Mouse (Mus musculus) hindbrain, embryonic 15.5 days (tissue): ENCODE results near the gene Gm26566. TPM values are rescaled to one million over a fixed set of nuclear protein-coding genes. Genes with fewer than 3 reads are reported as not detected.

Experiments
- ATAC-seq: fragments of 200-750 bp; cut with Nextera tagmentation; 2 replicates; pipeline ENCODE4 v1.8.0; 2017; ENCODE audit warnings: low read depth, moderate number of reproducible peaks, moderate TSS enrichment; ENCODE audit not compliant: low FRiP score
- H3K27ac ChIP-seq: fragments of 300-500 bp; sonication (generic); replicated peaks from 2 replicates; pipeline ENCODE4 v1.5.1; 2015; ENCODE audit warnings: mild to moderate bottlenecking, inconsistent platforms
- H3K27me3 ChIP-seq: fragments of 300-500 bp; sonication (generic); 2 replicates; pipeline ENCODE4 v1.6.1; 2015; ENCODE audit warnings: control low read depth, inconsistent platforms
- H3K36me3 ChIP-seq: fragments of 300-500 bp; sonication (generic); 2 replicates; pipeline ENCODE4 v1.6.1; 2015; ENCODE audit warnings: control low read depth, inconsistent platforms
- H3K4me1 ChIP-seq: fragments of 300-500 bp; sonication (generic); replicated peaks from 2 replicates; pipeline ENCODE4 v1.6.1; 2015; ENCODE audit warnings: control low read depth, inconsistent platforms
- H3K4me2 ChIP-seq: fragments of 300-500 bp; sonication (generic); 2 replicates; pipeline ENCODE4 v1.6.1; 2015; ENCODE audit warnings: moderate library complexity, mild to moderate bottlenecking, inconsistent platforms
- H3K4me3 ChIP-seq: fragments of 300-500 bp; sonication (generic); 2 replicates; pipeline ENCODE4 v1.5.1; 2015; ENCODE audit warnings: mild to moderate bottlenecking, inconsistent platforms
- H3K9ac ChIP-seq: fragments of 300-500 bp; sonication (generic); 2 replicates; pipeline ENCODE4 v1.6.1; 2015; ENCODE audit warnings: inconsistent platforms
- H3K9me3 ChIP-seq: fragments of 300-500 bp; sonication (generic); 2 replicates; pipeline ENCODE4 v1.6.1; 2016; ENCODE audit warnings: control low read depth, inconsistent platforms
- WGBS: fragments of 180-500 bp; shearing (Covaris S2); methylation state at CpG from one replicate; pipeline ENCODE4 v1.1.7; 2015; 5-methylcytosine and 5-hydroxymethylcytosine counted together
- polyA plus RNA-seq: library from polyadenylated mRNA; unstranded; fragments of >200 nt; fragmentation: Nextera tagmentation; extraction: Ambion mirVana; gene quantifications from 2 replicates; pipeline ENCODE4 v1.2.1, GENCODE M21; 2015

Gene Gm26566
- 1.2 and 1.8 TPM in 2 replicates for polyA plus RNA-seq

- peak within 1 kb of the TSS; percentile 96 for H3K27ac ChIP-seq
- no peaks in the 10 kb centered on the region for H3K27me3 ChIP-seq
- peaks cover 34% of the 10 kb centered on the region for H3K4me1 ChIP-seq
- H3K4me2 ChIP-seq = peak within 1 kb of the TSS; percentile 77
- H3K9ac ChIP-seq = peak within 1 kb of the TSS; percentile 96
- under 1% methylated on average over 82 of the region's 82 CpGs for WGBS
- peaks cover 7% of the 10 kb centered on the region; the same call in 1 of the 2 replicates for H3K36me3 ChIP-seq
- H3K4me3 ChIP-seq = peak within 1 kb of the TSS; percentile 80
- peak; percentile 98 for ATAC-seq
- no peaks in the 10 kb centered on the region for H3K9me3 ChIP-seq
Observed at GRCm38 (mm10) chr4:88721791-88722721, at the start of gene Gm26566, which contains the start of gene Klhl9. Gene Gm26566 (plus strand): TSS chr4:88721805. Gene Klhl9 (minus strand): TSS chr4:88722465.

DNA sequence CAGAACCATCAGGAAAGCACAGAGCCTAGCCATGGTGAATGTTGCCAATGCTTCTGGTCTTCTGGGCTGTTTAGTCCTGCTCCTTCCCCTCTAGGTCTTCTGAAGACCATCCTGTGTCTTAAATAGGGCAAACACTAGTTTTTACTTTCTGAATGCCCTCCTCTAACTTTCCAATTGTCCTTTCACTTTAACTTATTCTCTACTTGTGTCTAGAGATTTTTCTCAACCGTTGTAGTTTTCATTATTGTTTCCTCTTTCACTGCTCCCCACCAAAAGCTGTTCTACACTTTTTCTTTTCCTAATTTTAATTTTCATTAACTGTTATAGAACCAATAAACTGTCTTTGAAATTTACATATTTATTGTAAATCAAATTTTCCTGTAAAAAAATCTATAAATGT lies 44.8 kb upstream of the Gm26566 start, which contains the start of gene Ifna16:
TSS of gene Ifna16 (minus strand) at position 101 of the 400 bp plus-strand sequence.
- H3K9me3 ChIP-seq = no peaks in the 10 kb centered on the region
- no peak within 1 kb of the TSS for H3K4me3 ChIP-seq
- WGBS = 82% methylated on average over 1 of the region's 1 CpGs
- H3K4me1 ChIP-seq = no peaks in the 10 kb centered on the region
- no peaks in the 10 kb centered on the region for H3K27me3 ChIP-seq
- no peak within 1 kb of the TSS for H3K9ac ChIP-seq
- no peak for ATAC-seq
- no peak within 1 kb of the TSS for H3K27ac ChIP-seq
- H3K4me2 ChIP-seq = no peak within 1 kb of the TSS
- H3K36me3 ChIP-seq = no peaks in the 10 kb centered on the region

DNA sequence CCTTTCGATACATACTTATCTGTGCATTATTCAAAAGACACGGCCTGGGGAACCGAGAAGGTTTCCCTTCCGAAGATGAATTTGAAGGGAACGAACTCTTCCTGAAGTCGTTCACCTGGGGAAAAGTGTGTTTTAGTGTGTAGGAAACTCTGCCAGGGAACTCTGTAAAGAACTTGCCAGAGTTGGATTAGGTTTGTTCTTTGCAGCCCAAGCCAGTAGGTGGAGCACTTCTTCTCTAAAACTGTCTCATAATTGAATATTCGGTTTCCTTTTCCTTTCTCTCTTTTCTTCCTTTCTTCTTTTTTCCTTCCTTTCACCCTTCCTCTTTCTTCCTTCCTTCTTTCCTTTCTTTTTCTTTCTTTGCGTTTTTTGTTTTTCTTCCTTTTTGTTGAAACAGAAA lies 41.2 kb upstream of the Gm26566 start:
- Histone ChIP-seq H3K27me3 (no peaks in the 10 kb centered on the region), H3K4me2 (no peak overlapping the region), H3K27ac (no peak overlapping the region), H3K4me1 (no peaks in the 10 kb centered on the region), H3K4me3 (no peak overlapping the region), H3K9ac (no peak overlapping the region), H3K9me3 (no peaks in the 10 kb centered on the region), H3K36me3 (no peaks in the 10 kb centered on the region)
- WGBS = 51% methylated on average over 8 of the region's 8 CpGs
- ATAC-seq = no peak

DNA sequence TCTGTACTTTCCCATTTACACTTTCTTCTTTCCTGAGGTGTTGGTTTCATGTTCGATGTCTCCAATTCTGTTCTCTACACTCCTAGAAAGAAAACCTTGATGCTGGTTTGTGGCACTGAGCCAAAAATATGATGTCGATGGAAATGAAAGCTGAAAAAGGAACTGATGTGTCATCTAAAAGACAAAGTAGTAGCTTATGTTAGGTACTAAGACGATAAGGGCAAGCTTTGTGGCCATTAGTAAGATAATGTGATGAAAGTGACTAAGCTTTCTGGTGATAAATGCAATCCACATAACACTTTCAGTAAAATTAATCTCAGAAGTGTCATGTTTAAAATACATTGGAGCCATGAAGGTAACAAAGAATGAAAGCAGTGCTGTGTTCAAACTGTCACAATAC lies 40.3 kb upstream of the Gm26566 start:
- Histone ChIP-seq H3K9me3 (no peaks in the 10 kb centered on the region), H3K4me3 (no peak overlapping the region), H3K27ac (no peak overlapping the region), H3K4me1 (no peaks in the 10 kb centered on the region), H3K36me3 (no peaks in the 10 kb centered on the region), H3K9ac (no peak overlapping the region), H3K27me3 (no peaks in the 10 kb centered on the region), H3K4me2 (no peak overlapping the region)
- WGBS = 77% methylated on average over 3 of the region's 3 CpGs
- no peak for ATAC-seq

- Histone ChIP-seq H3K9ac (no peak within 1 kb of the TSS), H3K4me3 (no peak within 1 kb of the TSS), H3K9me3 (no peaks in the 10 kb centered on the region), H3K4me2 (no peak within 1 kb of the TSS), H3K36me3 (no peaks in the 10 kb centered on the region), H3K4me1 (no peaks in the 10 kb centered on the region), H3K27ac (no peak within 1 kb of the TSS), H3K27me3 (no peaks in the 10 kb centered on the region)
- 76% methylated on average over 1 of the region's 1 CpGs for WGBS
- ATAC-seq = no peak
Observed at GRCm38 (mm10) chr4:88683812-88684211, 37.8 kb upstream of the Gm26566 start, which contains the start of gene Ifna2. Gene Ifna2 (minus strand): TSS chr4:88683912.

DNA sequence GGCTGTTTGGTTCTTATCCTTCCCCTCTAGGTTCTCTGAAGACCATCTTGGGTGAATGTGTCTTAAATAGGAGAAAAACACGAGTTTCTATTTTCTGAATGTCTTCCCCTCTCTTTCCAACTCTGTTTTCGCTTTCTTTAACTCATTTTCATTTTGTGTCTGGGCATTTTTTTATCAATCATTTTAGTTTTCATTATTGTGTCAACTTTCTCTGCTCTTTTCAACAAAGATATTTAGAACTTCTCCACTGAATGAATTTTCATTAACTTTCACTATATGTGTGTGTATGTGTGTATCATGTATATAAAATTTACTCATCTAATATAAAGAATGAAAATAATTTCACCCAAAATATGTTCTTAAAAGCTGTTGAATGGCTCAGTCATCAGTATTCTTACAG lies 30.3 kb upstream of the Gm26566 start, which contains the start of gene Ifnab:
TSS of gene Ifnab (minus strand) at position 101 of the 400 bp plus-strand sequence.
- Histone ChIP-seq H3K4me2 (no peak within 1 kb of the TSS), H3K9me3 (no peaks in the 10 kb centered on the region), H3K36me3 (no peaks in the 10 kb centered on the region), H3K27ac (no peak within 1 kb of the TSS), H3K4me3 (no peak within 1 kb of the TSS), H3K27me3 (no peaks in the 10 kb centered on the region), H3K4me1 (no peaks in the 10 kb centered on the region), H3K9ac (no peak within 1 kb of the TSS)
- WGBS = 77% methylated on average over 2 of the region's 2 CpGs
- ATAC-seq = no peak

GRCm38 (mm10) chr4:88692537-88692936 lies 29.1 kb upstream of the Gm26566 start:
- ATAC-seq = no peak
- no peak overlapping the region for H3K4me2 ChIP-seq
- H3K27me3 ChIP-seq = no peaks in the 10 kb centered on the region
- no peaks in the 10 kb centered on the region for H3K4me1 ChIP-seq
- H3K9ac ChIP-seq = no peak overlapping the region
- WGBS = 91% methylated on average over 1 of the region's 1 CpGs
- H3K36me3 ChIP-seq = no peaks in the 10 kb centered on the region
- no peak overlapping the region for H3K4me3 ChIP-seq
- H3K9me3 ChIP-seq = no peaks in the 10 kb centered on the region
- H3K27ac ChIP-seq = no peak overlapping the region

DNA sequence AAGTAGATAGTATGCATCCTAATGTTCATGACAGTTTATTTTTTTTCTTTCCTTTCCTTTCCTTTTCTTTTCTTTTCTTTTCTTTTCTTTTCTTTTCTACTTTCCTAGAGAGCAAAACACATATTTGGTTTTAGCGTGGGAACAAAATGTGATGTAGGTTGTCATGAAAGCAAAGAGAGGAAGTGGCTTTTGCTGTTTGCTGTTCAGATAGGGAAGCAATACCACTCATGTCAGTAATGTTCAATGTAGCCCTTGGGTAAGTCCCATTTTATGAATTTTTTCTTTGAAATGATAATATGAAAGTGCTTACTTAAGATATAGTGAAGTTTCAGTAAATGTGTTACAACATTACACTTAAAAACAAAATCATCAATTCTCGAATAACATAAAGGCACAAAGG lies 28.2 kb upstream of the Gm26566 start:
- no peaks in the 10 kb centered on the region for H3K4me1 ChIP-seq
- ATAC-seq = no peak
- H3K36me3 ChIP-seq = no peaks in the 10 kb centered on the region
- no peaks in the 10 kb centered on the region for H3K27me3 ChIP-seq
- no peak overlapping the region for H3K9ac ChIP-seq
- no peak overlapping the region for H3K4me3 ChIP-seq
- H3K27ac ChIP-seq = no peak overlapping the region
- H3K9me3 ChIP-seq = no peaks in the 10 kb centered on the region
- 91% methylated on average over 2 of the region's 2 CpGs for WGBS
- no peak overlapping the region for H3K4me2 ChIP-seq

GRCm38 (mm10) chr4:88696237-88696884 lies 25.2 kb upstream of the Gm26566 start:
- WGBS = 25% methylated on average over 3 of the region's 3 CpGs

DNA sequence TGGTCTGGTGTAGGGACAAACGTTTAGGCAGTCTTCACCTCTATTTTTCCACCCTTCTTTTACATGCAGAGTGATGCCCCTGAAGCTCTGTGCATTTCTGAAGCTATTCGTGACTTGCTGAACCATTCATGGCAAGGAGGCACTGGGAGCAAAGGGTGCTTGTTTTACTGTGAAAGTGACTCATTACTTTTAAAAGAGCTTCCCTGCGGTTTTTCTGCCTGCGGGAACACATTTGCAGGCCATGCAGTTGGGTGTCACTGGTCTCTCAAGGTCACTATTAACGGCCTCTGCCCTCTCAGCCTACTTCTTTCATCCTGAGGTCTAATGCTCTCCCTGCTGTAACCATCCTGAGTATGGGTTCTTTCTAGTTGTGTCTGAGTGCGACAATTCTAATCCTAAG lies 24.5 kb upstream of the Gm26566 start:
- H3K4me1 ChIP-seq = no peaks in the 10 kb centered on the region
- no peak overlapping the region for H3K4me2 ChIP-seq
- H3K36me3 ChIP-seq = no peaks in the 10 kb centered on the region
- H3K9me3 ChIP-seq = no peaks in the 10 kb centered on the region
- no peak overlapping the region for H3K9ac ChIP-seq
- H3K27me3 ChIP-seq = no peaks in the 10 kb centered on the region
- WGBS = 65% methylated on average over 6 of the region's 6 CpGs
- no peak overlapping the region for H3K4me3 ChIP-seq
- no peak overlapping the region for H3K27ac ChIP-seq
- no peak for ATAC-seq

More at GRCm38 (mm10) chr4:88696237-88696884, 25.2 kb upstream of the Gm26566 start:
- H3K4me1 ChIP-seq = no peaks in the 10 kb centered on the region
- ATAC-seq = peak; percentile 79; the same call in 1 of the 2 replicates
- H3K4me2 ChIP-seq = no peak overlapping the region
- H3K36me3 ChIP-seq = no peaks in the 10 kb centered on the region
- no peaks in the 10 kb centered on the region for H3K9me3 ChIP-seq
- no peak overlapping the region for H3K4me3 ChIP-seq
- H3K27me3 ChIP-seq = no peaks in the 10 kb centered on the region
- no peak overlapping the region for H3K27ac ChIP-seq
- H3K9ac ChIP-seq = no peak overlapping the region

- Histone ChIP-seq H3K36me3 (no peaks in the 10 kb centered on the region), H3K4me3 (no peak overlapping the region), H3K27me3 (no peaks in the 10 kb centered on the region), H3K4me1 (no peaks in the 10 kb centered on the region), H3K4me2 (no peak overlapping the region), H3K9me3 (no peaks in the 10 kb centered on the region), H3K27ac (no peak overlapping the region), H3K9ac (no peak overlapping the region)
- WGBS = 86% methylated on average over 4 of the region's 4 CpGs
- ATAC-seq = no peak
Observed at GRCm38 (mm10) chr4:88697753-88698152, 23.9 kb upstream of the Gm26566 start.

DNA sequence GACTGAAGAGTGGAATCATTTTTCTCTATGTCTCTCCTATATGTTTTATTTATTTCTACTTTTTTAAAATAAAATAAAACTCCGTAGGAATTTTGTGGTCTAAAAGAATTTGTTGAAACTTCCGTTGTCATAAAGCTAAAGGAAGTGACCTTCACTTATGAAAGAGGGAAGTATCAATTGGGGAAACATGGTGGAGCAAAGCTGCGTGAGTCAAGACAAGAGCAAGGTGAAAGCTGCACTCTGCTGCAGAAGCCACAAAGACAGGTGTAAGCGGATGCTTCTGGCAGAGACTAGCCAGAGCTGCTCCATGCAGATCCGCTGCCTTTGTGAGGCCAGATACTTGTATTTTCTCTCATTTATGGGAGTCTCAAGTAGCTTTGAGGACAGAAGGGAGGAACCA lies 22.8 kb upstream of the Gm26566 start:
- ATAC-seq = no peak
- Histone ChIP-seq H3K4me2 (no peak overlapping the region), H3K9me3 (no peaks in the 10 kb centered on the region), H3K27me3 (no peaks in the 10 kb centered on the region), H3K4me1 (no peaks in the 10 kb centered on the region), H3K4me3 (no peak overlapping the region), H3K36me3 (no peaks in the 10 kb centered on the region), H3K27ac (no peak overlapping the region), H3K9ac (no peak overlapping the region)
- WGBS = 86% methylated on average over 5 of the region's 5 CpGs
